Mouse (Mus musculus): Measurements from ENCODE around the gene Obox3.
"Not testable (repeated sequence)": the region's sequence is repeated elsewhere in the genome, so short reads cannot be mapped to it uniquely, and the experiment has no call there.

Obox3 gene

DNA sequence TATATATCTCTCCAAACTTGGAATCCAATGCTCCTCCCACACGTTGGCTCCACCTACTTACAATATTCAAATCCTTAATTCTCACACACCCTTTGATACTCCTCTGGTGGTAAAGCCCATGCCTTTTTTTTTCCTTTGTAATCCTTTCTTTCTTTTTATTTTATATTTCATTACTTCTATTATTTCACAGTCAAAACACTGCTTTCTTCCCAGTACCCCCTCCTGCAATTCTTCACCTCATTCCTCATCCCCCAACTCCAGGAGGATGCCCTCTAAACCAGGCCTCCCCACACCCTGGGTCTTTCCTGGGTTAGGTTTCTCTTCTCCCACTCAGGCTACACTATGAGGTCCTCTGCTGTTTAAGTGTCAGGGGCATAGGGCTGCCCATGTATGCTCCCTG, at the start of gene Obox3:
Gene Obox3 (minus strand): TSS at position 101 of the 400 bp plus-strand sequence.
- DNase-seq: not testable (repeated sequence)

- DNase-seq: not testable (repeated sequence)
These were observed 130.3 kb downstream of the Obox3 start for GRCm38 (mm10) chr7:15509411-15509810.
